Mouse (Mus musculus): Measurements from ENCODE around the gene Ttll9. TPM values are rescaled to one million over a fixed set of nuclear protein-coding genes. Genes with fewer than 3 reads are reported as not detected.

The Ttll9 gene
- total RNA-seq, 1 experiment from 2014 or later, result 0.50 TPM

DNA sequence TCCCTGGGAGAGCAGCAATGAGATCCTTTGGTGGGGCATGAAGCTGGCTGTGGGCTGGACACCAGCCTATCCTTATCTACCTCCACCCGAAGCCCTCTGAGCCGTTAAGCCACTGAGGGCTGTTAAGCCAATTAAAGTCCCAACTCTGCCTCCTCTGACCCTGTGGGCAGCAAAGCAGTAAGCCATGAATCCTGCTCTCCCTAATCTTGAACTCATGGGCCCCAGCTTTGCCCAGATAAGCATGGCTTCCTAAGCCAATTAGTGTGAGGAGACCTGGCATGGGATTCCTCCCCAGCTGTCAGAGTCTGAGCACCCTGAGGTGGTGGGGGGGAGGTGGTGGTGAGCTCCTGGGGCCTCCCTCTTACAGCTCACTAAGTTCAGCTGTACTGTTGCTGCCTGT is 74.4 kb downstream of the Ttll9 start:
- ATAC-seq (replicated peaks; ENCODE audit: low read depth, poor library complexity, severe bottlenecking), result no peak

DNA sequence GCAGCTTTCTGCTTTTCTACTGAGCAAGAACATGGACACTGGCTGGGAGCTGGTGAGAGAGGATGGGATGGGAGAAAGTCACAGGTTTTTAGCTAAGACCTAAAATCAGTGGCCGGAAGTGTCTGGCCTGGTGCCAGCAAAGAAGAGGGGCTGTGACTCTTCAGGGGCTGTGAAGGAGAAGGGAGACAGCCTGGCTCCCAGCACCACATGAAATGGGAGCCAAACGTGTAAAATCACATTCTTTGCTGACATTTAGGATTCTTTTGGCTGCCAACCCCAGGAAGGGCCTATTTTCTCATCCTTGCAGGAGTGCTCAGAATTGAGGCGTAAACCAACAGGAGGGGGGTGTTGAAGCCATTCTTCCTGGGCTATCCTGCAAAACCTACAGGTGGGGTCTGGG is 81.6 kb downstream of the Ttll9 start:
- no peak for ATAC-seq (replicated peaks; ENCODE audit: low read depth, poor library complexity, severe bottlenecking)

DNA sequence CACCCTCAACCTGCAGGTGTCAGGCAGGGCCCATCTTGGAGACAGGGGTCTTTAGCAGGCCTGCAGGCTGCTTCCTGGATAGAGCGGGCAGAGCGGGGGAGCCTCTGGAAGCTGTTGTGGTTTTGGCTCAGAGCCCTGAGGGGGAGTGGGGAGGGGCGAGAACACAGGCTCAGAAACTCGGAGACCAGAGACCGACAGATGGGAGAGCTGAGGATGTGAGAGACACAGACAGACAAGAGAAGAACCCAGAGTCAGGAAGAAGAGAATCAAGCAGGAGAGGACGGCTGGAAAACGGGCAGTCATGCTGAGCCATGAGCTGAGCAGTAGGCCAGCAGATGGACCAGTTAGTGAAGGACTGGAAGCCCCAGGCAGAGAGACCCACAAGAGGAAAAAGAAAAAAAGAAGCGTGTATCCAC is 83.6 kb downstream of the Ttll9 start:
- ATAC-seq (replicated peaks; ENCODE audit: low read depth, poor library complexity, severe bottlenecking), result peak; percentile 46

DNA sequence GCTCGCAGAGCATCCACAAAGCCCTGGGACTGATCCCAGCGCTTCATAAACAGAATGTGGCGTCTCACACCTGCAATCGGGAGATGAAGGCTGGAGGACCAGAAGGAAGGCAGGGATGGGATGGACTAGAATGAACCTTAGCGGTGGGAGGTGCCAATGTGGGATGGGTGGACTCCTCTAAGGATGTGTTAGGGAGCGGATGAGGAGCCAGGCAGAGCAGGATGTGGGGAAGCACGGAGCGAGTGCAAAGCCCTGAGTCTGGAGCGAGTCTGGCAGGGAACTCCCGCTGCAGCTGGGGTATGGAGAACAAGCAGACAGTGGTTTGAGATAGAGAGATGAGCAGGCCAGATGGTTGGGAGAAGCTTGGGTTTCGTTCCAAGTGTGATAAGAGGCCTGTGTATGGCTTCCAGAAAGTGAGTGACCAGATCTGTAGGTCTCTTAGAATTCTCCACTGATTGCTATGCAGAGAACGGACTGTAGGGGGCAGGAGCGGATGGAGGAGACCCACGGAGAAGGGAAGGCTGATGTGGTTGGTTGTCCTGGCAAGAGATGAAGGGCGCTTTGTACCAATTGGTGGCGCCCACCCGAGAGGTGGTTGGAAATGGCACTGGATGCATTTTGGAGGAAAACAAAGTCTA is 85.7 kb downstream of the Ttll9 start:
- peak; percentile 60 for ATAC-seq (replicated peaks; ENCODE audit: low read depth, poor library complexity, severe bottlenecking)

DNA sequence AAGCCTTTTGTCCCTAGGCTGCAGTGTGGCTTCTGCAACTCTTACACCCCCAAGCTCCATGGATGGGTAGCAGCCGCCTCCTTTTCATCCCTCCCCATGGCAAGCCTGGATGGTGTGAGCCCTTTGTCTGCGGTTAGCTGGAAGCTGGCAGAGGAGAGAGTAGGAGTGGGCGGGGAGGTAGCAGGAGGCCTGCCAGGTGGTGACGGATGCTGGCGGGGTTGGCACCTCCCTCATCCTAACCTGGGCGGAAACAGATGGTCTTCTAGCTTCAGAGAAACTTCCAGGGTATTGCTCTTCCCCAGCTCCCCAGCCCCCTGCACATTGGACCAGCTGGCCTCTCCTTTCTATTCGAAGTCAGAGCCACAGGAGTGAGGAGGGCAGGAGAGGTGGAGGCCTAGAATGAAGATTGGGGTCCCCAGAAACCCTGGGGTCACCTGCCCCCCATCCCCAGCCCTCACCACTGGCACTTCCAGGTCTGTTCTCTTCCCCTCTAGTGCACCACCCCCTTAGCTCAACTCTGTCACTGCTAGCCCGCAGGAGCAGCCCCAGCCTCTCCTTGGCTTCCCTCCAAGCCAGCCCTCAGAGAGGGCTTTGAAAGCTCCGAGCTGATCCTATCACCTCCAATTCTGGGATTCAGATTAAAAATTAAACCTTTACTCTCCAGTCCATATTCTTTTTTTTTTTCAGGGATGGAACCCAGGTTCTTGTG is 87.2 kb downstream of the Ttll9 start:
- no peak for ATAC-seq (replicated peaks; ENCODE audit: low read depth, poor library complexity, severe bottlenecking)

DNA sequence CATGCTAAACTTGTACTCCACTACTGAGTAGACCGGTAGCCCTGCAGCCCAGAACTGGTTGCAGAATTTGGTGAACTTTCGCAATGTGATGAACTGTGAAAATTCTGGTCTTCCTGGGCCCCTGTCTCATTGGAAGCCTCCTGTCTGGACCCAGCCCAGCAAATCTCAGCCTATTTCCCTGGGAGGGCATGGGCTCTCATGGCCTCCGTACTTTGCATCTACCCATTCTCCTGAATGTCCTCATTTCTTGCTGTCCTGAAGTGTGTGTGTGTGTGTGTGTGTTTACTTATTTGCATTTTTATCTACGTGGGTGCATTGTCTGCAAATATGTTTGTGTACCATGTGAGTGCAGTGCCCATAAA is 87.7 kb downstream of the Ttll9 start:
- ATAC-seq (replicated peaks; ENCODE audit: low read depth, poor library complexity, severe bottlenecking), result no peak

DNA sequence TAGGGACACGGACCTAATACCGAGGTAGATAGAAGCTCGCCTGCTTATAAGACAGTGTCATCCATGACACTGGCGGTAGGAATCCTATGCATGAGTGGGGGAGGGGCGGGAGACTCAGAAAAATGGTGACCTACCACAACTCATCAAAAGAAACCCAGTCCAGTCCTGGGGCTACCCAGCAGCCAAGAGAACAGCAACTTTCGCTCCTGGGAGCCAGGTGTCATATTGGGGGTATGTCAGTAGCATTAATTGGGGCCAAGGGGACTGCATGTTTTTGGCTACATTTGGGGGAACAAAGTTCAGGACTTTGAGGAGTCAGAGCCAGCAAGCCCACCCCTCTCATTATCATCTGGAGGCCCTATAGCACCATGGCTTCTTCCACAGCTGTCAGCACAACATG is 88.8 kb downstream of the Ttll9 start:
- no peak for ATAC-seq (replicated peaks; ENCODE audit: low read depth, poor library complexity, severe bottlenecking)

DNA sequence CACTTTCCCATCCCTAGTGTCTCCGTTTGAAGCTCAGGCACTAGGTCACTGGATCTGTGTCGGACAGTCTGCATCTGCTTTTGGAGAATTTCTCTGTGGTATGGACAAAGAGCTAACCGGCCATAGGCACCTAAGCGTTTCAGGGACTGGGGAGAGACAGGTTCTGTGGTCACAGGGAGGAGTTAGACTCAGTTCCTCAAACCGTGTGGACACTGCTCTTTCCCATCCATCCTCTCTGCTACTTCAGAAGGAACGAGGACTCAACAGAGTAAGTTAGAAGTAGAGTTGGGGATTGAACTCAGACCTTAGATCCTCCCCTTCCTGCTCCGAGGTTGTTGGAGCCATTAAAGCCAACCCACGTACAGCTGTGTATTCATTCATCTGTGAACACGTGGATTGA is 89.3 kb downstream of the Ttll9 start:
- ATAC-seq (replicated peaks; ENCODE audit: low read depth, poor library complexity, severe bottlenecking), result peak; percentile 34

DNA sequence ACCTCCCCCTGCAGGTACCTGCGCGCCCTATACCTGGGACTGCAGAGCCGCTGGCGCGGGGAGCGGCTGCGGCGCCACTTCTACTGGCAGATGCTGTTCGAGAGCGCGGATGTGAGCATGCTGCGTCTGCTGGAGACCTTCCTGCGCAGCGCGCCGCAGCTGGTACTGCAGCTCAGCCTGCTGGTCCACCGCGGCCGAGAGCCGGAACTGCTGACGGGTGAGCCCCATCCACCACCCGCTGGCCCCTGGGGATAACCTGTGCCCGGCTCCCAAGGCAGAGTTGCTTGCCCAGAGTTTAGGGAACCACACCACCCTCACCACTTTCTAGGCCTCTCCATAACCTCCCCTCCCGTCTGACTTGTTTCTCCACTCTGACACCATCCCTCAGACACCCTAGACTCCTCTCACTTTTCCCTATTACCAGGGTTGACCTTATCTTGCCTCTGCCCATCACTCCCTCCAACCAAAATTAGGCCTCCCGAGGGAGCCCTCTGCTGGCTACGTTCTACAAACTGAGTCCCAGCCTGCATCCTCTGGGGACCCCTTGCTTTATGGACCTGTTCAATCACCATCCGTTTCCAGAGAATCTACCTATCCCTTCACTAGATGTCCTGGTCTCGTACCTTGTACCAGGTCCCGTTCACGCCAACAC is 90.5 kb downstream of the Ttll9 start:
- ATAC-seq (replicated peaks; ENCODE audit: low read depth, poor library complexity, severe bottlenecking), result peak; percentile 42

DNA sequence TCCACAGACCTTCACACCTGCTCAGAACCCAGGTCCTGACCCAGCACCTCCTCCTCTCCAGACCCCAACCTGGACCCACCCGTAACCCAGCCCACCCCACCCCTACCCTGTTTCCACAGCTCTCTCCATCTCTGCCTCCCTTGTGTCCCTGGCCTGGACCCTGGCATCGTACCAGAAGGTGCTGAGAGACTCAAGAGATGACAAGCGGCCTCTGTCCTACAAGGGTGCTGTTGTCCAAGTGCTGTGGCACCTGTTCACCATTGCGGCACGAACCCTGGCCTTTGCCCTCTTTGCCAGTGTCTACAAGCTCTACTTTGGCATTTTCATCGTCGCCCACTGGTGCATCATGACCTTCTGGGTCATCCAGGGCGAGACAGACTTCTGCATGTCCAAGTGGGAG is 91.6 kb downstream of the Ttll9 start:
- no peak for ATAC-seq (replicated peaks; ENCODE audit: low read depth, poor library complexity, severe bottlenecking)

DNA sequence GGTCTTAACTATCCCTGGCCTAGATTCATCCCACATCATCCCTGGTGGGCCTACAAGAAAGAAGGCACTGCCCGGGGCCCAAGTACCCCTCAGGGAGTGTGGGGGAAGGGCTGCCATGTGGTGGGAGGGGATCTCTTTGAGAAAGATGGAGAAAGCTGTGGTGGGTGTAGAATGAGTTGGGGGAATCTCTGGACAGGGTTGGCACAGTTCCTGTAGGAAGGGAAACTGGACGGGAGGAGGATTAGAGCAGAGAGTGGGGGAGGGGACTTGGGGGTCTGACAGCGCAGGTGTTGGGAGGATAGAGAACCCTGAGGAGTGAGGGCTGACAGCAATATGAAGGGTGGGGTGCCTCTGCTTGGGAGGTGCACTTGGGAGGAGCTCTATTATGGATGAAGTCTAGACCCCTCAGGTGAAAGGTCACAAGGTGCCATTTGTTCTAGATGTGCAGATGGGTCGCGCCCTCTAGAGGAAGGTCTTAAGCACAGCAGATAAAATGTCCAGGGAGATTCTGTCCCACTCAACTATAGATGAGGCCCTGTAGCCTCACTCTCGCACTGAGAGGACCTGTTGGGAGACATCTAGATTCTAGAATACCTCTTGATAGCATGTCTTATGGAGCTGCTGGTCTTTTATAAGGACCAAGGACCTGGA is 93.1 kb downstream of the Ttll9 start:
- no peak for ATAC-seq (replicated peaks; ENCODE audit: low read depth, poor library complexity, severe bottlenecking)

Other genes starting within 250 kb of the Ttll9 start
- 2.8 and 5.8 TPM in 2 replicates for gene Id1, start 226.2 kb upstream of the Ttll9 start, total RNA-seq (2017)
- 2.7 and 3.7 TPM in 2 replicates for gene Cox4i2, start 208.3 kb upstream of the Ttll9 start, total RNA-seq (2017)
- 8.4 and 11.8 TPM in 2 replicates for gene Bcl2l1, start 130.8 kb upstream of the Ttll9 start, total RNA-seq (2017)
- gene Tpx2, start 114.5 kb upstream of the Ttll9 start, total RNA-seq (2017), result 98.6 and 104 TPM in 2 replicates
- gene Mylk2, start 51.1 kb upstream of the Ttll9 start, total RNA-seq (2017), result not detected in 2 replicates
- not detected in 2 replicates for gene Foxs1, start 29.3 kb upstream of the Ttll9 start, total RNA-seq (2017)
- gene Dusp15, start 10.8 kb upstream of the Ttll9 start, total RNA-seq (2017), result not detected in 2 replicates
- 109 and 138 TPM in 2 replicates for gene Pdrg1, start 52.9 kb downstream of the Ttll9 start, total RNA-seq (2017)
- gene Xkr7, start 69.4 kb downstream of the Ttll9 start, total RNA-seq (2017), result not detected in 2 replicates
- gene Ccm2l, start 103.5 kb downstream of the Ttll9 start, total RNA-seq (2017), result 0.73 TPM in 1 of 2 replicates, not detected in the other
- 2.2 and 5.9 TPM in 2 replicates for gene Hck, start 146.0 kb downstream of the Ttll9 start, total RNA-seq (2017)
- gene Tm9sf4, start 198.8 kb downstream of the Ttll9 start, total RNA-seq (2017), result 80.5 and 106 TPM in 2 replicates